Mouse (Mus musculus): ENCODE measurements around the gene Gdf9. TPM values are rescaled to one million over a fixed set of nuclear protein-coding genes. Genes with fewer than 3 reads are reported as not detected.

Gdf9 gene
- polyA plus RNA-seq, 1 experiment, result 10.1 TPM

DNA sequence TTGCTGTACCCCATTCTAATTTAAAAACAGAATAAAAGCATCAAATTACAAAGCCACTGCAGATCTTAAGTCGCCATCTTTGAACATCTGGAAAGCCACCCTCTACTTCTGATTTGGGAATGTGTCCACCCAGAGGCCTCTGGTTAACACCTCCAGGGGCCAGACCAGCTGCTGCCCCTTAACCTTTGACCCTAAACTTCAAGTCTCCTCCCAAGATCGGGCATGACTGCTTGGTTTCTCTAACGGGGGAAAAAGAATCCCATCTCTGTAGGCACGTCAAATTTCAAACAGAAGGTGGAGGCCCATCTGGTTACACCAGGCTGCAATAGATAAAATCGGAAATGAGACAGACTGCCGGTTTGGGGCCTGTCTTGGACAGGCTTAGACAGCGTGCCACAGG lies 47.0 kb downstream of the Gdf9 start:
- TF ChIP-seq CTCF (IDR thresholded peaks at IDR 0.05; ENCODE audit: control insufficient read depth, insufficient read depth, insufficient replicate concordance, low read depth, low read length) (no peak), POLR2A (IDR thresholded peaks at IDR 0.05; ENCODE audit: control insufficient read depth, low read depth, low read length) (no peak)
- H3K27me3 ChIP-seq (ENCODE audit: control insufficient read depth, insufficient read depth, low read length), result no peaks in the 10 kb centered on the region

DNA sequence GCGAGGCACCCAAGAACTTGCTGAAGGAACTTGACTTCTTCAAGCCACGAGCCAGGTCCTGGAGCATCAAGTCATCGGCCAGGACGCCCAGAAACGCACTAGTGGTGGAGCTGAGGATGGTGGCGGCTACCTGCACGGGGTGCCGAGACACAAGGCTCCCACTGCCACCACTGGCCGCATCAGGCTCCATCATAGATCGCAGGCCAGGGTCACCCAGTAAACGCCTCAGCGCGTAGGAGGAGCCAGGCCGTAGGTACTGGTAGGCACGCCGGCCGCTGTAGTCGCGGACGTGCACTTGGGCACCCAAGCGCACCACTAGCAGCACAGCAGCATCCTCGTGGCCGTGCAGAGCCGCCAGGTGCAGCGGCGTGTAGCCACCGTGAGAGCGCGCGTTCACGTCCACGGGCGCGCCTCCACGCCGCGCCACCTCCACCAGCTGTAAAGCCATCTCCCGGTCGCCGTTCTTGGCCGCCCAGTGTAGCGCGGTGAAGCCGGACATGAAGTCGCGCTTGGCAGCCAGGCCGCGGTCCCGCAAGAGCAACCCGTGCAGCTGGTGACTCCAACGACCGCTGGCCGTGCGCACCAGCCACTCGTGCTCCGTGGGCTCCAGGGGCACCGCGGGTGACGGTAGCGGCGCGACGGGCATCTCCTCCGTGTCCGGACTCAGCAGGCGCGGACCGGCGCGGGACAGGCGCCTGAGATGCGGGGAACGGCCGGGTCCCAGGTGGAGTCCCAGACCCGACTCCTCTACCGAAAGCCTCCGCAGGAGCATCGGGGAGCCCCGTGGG lies 47.8 kb downstream of the Gdf9 start:
- Histone ChIP-seq H3K36me3 (ENCODE audit: control insufficient read depth, insufficient read depth, low read length) (no peaks in the 10 kb centered on the region), H3K4me1 (ENCODE audit: control insufficient read depth, insufficient read depth, low read length) (peaks cover 7% of the 10 kb centered on the region), H3K27ac (ENCODE audit: control insufficient read depth, insufficient read depth, low read depth, low read length) (no peak overlapping the region), H3K4me3 (ENCODE audit: control insufficient read depth, low read depth, low read length) (peak overlapping the region; percentile 68), H3K27me3 (ENCODE audit: control insufficient read depth, insufficient read depth, low read length) (no peaks in the 10 kb centered on the region)
- TF ChIP-seq POLR2A (IDR thresholded peaks at IDR 0.05; ENCODE audit: control insufficient read depth, low read depth, low read length) (no peak), CTCF (IDR thresholded peaks at IDR 0.05; ENCODE audit: control insufficient read depth, insufficient read depth, insufficient replicate concordance, low read depth, low read length) (no peak)

More for the DNA sequence above, 47.0 kb downstream of the Gdf9 start:
- H3K27ac ChIP-seq (ENCODE audit: control insufficient read depth, insufficient read depth, low read depth, low read length), result no peak overlapping the region
- no peaks in the 10 kb centered on the region for H3K36me3 ChIP-seq (ENCODE audit: control insufficient read depth, insufficient read depth, low read length)
- H3K4me1 ChIP-seq (ENCODE audit: control insufficient read depth, insufficient read depth, low read length), result peaks cover 7% of the 10 kb centered on the region
- H3K4me3 ChIP-seq (ENCODE audit: control insufficient read depth, low read depth, low read length), result no peak overlapping the region

DNA sequence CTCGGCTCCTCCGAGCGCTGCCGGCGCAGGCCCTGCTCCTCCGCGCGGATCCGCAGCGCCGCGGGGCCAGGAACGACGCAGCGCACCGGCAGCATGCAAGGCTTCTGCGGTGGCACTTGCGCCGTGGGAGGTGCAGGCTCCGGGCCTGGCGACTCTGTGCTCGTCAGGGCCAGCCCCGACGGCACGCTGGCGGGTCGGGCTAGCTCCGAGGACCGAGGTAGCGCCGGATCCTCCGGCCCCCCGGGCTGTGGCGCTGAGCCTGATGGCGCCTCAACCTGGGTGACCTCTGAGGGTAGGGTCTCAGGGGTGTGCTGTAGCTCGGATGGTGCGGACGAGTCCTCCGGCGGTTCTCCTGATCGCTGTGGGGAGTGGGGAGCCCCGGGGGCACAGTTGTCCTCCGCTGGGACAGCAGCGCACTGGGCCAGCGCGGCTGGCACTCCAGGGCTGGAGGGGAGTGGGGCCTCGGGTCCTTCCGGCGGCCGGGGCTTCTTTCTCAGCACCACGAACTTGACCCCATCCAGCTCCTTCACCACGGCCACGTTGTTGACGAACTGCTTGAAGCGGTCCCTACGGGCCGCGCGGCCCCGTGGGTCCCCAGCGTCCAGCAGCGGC lies 48.5 kb downstream of the Gdf9 start:
- TF ChIP-seq CTCF (IDR thresholded peaks at IDR 0.05; ENCODE audit: control insufficient read depth, insufficient read depth, insufficient replicate concordance, low read depth, low read length) (no peak), POLR2A (IDR thresholded peaks at IDR 0.05; ENCODE audit: control insufficient read depth, low read depth, low read length) (no peak)
- Histone ChIP-seq H3K4me1 (ENCODE audit: control insufficient read depth, insufficient read depth, low read length) (peaks cover 7% of the 10 kb centered on the region), H3K27ac (ENCODE audit: control insufficient read depth, insufficient read depth, low read depth, low read length) (no peak overlapping the region), H3K36me3 (ENCODE audit: control insufficient read depth, insufficient read depth, low read length) (no peaks in the 10 kb centered on the region), H3K27me3 (ENCODE audit: control insufficient read depth, insufficient read depth, low read length) (no peaks in the 10 kb centered on the region), H3K4me3 (ENCODE audit: control insufficient read depth, low read depth, low read length) (peak overlapping the region; percentile 68)

DNA sequence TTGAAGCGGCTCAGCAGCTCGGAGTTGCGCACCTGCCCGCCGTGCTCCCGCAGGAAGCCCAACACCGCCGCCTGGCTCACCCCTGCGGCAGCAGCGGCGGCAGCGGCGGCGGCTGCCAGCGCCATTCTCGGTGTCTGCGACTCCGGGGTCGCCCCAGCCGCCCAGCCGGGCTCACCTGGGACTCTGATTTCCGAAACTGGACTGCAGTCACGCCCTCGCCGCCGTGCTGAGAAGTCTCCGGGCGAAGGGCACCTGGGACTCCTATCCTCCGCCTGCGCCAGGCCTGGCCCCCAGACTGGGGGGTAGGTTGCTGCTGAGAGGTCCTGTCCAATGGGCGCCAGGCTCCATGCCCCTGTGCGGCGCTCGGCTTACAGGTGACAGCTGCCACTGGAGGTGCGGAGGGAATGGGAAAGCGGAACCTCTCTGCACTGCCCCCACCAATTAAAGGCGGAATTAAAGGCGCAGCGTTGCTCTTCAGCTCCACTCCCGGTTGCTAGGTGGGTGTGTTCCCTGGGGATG lies 49.0 kb downstream of the Gdf9 start, which contains the start of the genes Gm9945 and Sowaha:
TSS of gene Gm9945 (plus strand) at position 384 of the 519 bp plus-strand sequence.
TSS of gene Sowaha (minus strand) at position 492 of the 519 bp plus-strand sequence.
- H3K27me3 ChIP-seq (ENCODE audit: control insufficient read depth, insufficient read depth, low read length), result no peaks in the 10 kb centered on the region
- H3K27ac ChIP-seq (ENCODE audit: control insufficient read depth, insufficient read depth, low read depth, low read length), result no peak within 1 kb of the TSS
- TF ChIP-seq CTCF (IDR thresholded peaks at IDR 0.05; ENCODE audit: control insufficient read depth, insufficient read depth, insufficient replicate concordance, low read depth, low read length), result no peak
- TF ChIP-seq POLR2A (IDR thresholded peaks at IDR 0.05; ENCODE audit: control insufficient read depth, low read depth, low read length), result no peak
- H3K36me3 ChIP-seq (ENCODE audit: control insufficient read depth, insufficient read depth, low read length), result no peaks in the 10 kb centered on the region
- peaks cover 7% of the 10 kb centered on the region for H3K4me1 ChIP-seq (ENCODE audit: control insufficient read depth, insufficient read depth, low read length)
- H3K4me3 ChIP-seq (ENCODE audit: control insufficient read depth, low read depth, low read length), result peak within 1 kb of the TSS; percentile 68

DNA sequence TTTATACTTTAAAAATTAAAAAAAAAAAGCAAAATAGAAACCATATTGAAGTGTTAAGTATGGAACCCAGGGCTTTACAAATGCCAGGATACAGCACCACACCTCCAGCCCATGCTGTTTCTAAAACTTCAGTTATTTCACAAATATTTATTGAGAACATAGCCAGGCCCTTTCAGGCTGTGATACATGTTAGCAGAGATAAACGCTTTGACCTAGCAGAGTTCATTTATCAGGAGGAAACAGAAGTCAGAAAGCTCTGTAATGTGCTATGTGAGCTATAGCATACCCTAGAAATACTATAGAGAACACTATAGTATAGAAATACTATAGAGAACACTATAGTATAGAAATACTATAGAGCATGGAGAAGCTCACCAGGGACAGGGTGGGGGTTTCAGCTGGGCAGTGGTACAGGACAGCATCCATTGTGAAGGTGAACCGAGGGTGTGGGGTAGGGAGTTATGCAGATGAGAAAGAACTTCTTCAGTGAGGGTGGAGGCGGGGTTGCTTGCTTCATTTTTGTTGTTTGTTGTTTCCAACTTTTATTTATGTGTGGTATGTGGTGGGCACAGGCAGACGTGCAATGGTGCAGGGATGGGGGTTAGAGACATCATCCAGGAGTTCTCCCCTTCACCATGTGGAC lies 50.4 kb downstream of the Gdf9 start:
- H3K4me3 ChIP-seq (ENCODE audit: control insufficient read depth, low read depth, low read length), result no peak overlapping the region
- TF ChIP-seq CTCF (IDR thresholded peaks at IDR 0.05; ENCODE audit: control insufficient read depth, insufficient read depth, insufficient replicate concordance, low read depth, low read length) (no peak), POLR2A (IDR thresholded peaks at IDR 0.05; ENCODE audit: control insufficient read depth, low read depth, low read length) (no peak)
- H3K27me3 ChIP-seq (ENCODE audit: control insufficient read depth, insufficient read depth, low read length), result no peaks in the 10 kb centered on the region
- no peak overlapping the region for H3K27ac ChIP-seq (ENCODE audit: control insufficient read depth, insufficient read depth, low read depth, low read length)
- H3K4me1 ChIP-seq (ENCODE audit: control insufficient read depth, insufficient read depth, low read length), result peaks cover 7% of the 10 kb centered on the region
- H3K36me3 ChIP-seq (ENCODE audit: control insufficient read depth, insufficient read depth, low read length), result no peaks in the 10 kb centered on the region

DNA sequence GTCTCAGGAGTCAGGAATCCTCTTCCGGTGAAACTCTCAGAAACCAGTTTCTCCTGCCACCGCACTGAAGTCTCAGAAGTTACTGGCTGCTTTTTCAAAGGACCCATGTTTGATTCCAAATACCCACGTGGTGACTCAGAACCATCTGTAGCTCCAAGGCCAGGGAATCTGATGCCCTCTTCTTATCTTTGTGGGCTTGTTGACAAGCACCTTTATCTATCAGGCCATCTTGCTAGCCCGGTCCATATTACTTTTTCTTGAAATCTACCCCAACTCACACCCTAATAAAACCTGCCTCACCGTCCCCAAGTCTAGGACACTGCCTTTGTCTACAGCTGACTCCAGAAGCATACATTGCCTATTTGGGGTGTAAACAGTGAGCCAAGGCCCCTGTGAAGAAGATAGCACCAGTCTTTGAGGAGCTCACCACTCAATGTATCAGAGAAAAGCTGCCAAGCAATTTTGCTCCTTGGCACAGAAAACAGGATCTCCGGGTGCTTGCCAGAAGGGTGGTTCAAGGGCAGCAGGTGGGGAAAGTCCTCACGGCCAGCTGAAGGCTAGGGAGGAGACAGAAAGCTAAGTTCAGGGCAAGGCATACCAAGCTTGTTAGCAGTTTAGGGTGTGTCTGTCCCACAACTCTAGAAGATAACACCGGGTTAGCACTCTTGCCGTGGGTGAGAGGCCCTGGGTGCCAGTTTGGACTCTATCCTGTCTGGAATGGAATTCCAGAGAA lies 52.5 kb downstream of the Gdf9 start:
- H3K27ac ChIP-seq (ENCODE audit: control insufficient read depth, insufficient read depth, low read depth, low read length), result no peak overlapping the region
- H3K4me3 ChIP-seq (ENCODE audit: control insufficient read depth, low read depth, low read length), result no peak overlapping the region
- no peaks in the 10 kb centered on the region for H3K27me3 ChIP-seq (ENCODE audit: control insufficient read depth, insufficient read depth, low read length)
- H3K4me1 ChIP-seq (ENCODE audit: control insufficient read depth, insufficient read depth, low read length), result peaks cover 7% of the 10 kb centered on the region
- no peak for TF ChIP-seq CTCF (IDR thresholded peaks at IDR 0.05; ENCODE audit: control insufficient read depth, insufficient read depth, insufficient replicate concordance, low read depth, low read length)
- TF ChIP-seq POLR2A (IDR thresholded peaks at IDR 0.05; ENCODE audit: control insufficient read depth, low read depth, low read length), result no peak
- H3K36me3 ChIP-seq (ENCODE audit: control insufficient read depth, insufficient read depth, low read length), result no peaks in the 10 kb centered on the region
